24 mouse cellular contexts compared by ENCODE assay signal in the genomic region with DNA sequence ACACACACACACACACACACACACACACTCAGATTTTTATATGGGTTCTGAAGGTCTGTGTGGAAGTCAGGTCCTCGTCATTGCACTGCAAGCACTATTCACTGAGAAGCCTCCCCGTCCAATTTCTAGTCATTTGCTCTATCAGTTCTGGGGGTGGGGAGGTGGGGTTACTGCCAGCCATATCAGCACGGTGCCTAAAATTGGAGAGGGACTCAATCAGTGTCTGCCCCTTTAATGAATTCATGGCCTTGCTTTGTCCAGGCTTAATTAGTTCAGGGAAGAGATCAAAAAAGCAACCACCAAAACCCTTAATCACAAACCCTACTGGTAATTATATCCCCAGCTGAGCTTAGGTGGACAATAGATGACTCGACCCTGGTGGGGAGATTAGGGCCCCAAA.
"Had no signal": no experiment of that assay in that cellular context is flagged by ENCODE, and none has a peak within 500 bp of the region (broad histone marks: within the 10 kb centered on the region; RNA-seq: fewer than 3 reads in every experiment).

No protein-coding gene starts in this region.

- H3K36me3 ChIP-seq: limb, embryonic 13.5 days; liver, embryonic 12.5 days; liver, embryonic 15.5 days; lung, embryonic 15.5 days; midbrain, embryonic 10.5 days; midbrain, embryonic 13.5 days; neural tube, embryonic 13.5 days had no signal

- H3K4me2 ChIP-seq: limb, embryonic 13.5 days; liver, embryonic 12.5 days; liver, embryonic 15.5 days; lung, embryonic 15.5 days; midbrain, embryonic 13.5 days; neural tube, embryonic 13.5 days had no signal

- H3K4me1 ChIP-seq: liver, embryonic 12.5 days; liver, embryonic 15.5 days; lung, embryonic 15.5 days; megakaryocyte, embryonic 14.5 days; midbrain, embryonic 13.5 days; neural tube, embryonic 13.5 days had no signal

- H3K4me3 ChIP-seq: limb, embryonic 13.5 days; liver, embryonic 12.5 days; liver, embryonic 15.5 days; lung, embryonic 15.5 days; megakaryocyte, embryonic 14.5 days; midbrain, embryonic 10.5 days; midbrain, embryonic 13.5 days; myocyte; neural tube, embryonic 13.5 days had no signal

- H3K27me3 ChIP-seq: limb, embryonic 13.5 days; liver, embryonic 12.5 days; liver, embryonic 15.5 days; lung, embryonic 15.5 days; megakaryocyte, embryonic 14.5 days; midbrain, embryonic 13.5 days; neural tube, embryonic 13.5 days had no signal

- DNase-seq: kidney, postnatal 4 days; left cerebral cortex, postnatal 4 days; liver; lung, adult 18-20 months; lung, postnatal 10 days; lung, postnatal 36 days; right cerebral cortex, adult 18-20 months; right cerebral cortex, postnatal 14 days; right cerebral cortex, postnatal 4 days; thymus, adult 2 months; thymus, postnatal 14 days; thymus, postnatal 4 days had no signal

- H3K9me3 ChIP-seq: limb, embryonic 13.5 days; liver, embryonic 12.5 days; liver, embryonic 15.5 days; lung, embryonic 15.5 days; midbrain, embryonic 10.5 days; midbrain, embryonic 13.5 days; neural tube, embryonic 13.5 days had no signal

- H3K27ac ChIP-seq: kidney, postnatal 0 days; limb, embryonic 13.5 days; liver, embryonic 12.5 days; liver, embryonic 15.5 days; lung, embryonic 15.5 days; midbrain, embryonic 13.5 days; neural tube, embryonic 13.5 days; stomach, postnatal 0 days had no signal

- ATAC-seq: liver, embryonic 12.5 days; midbrain, embryonic 13.5 days; midbrain, embryonic 16.5 days had no signal

- H3K9ac ChIP-seq: limb, embryonic 13.5 days; liver, embryonic 12.5 days; liver, embryonic 15.5 days; lung, embryonic 15.5 days; midbrain, embryonic 13.5 days; neural tube, embryonic 13.5 days had no signal
